Mouse (Mus musculus): ENCODE results near the gene Kansl1.

Kansl1 gene

GRCm38 (mm10) chr11:104468751-104469268 is at the start of gene Kansl1:
Gene Kansl1 (minus strand): TSS chr11:104468861.
- peak; percentile 38 for DNase-seq (ENCODE audit: low read depth, low spot score)

GRCm38 (mm10) chr11:104512436-104512835 is 43.8 kb upstream of the Kansl1 start:
- DNase-seq (ENCODE audit: low read depth, low spot score) = no peak

- peak; percentile 78 for DNase-seq (ENCODE audit: low read depth, low spot score)
These were observed 41.9 kb upstream of the Kansl1 start for GRCm38 (mm10) chr11:104510606-104511005.

GRCm38 (mm10) chr11:104508455-104508854 is 39.8 kb upstream of the Kansl1 start:
- DNase-seq (ENCODE audit: low read depth, low spot score) = no peak

GRCm38 (mm10) chr11:104488292-104488691 is 19.6 kb upstream of the Kansl1 start:
- no peak for DNase-seq (ENCODE audit: low read depth, low spot score)

GRCm38 (mm10) chr11:104481971-104482370 is 13.3 kb upstream of the Kansl1 start:
- no peak for DNase-seq (ENCODE audit: low read depth, low spot score)

GRCm38 (mm10) chr11:104479505-104479904 is 10.8 kb upstream of the Kansl1 start:
- DNase-seq (ENCODE audit: low read depth, low spot score) = peak; percentile 18

GRCm38 (mm10) chr11:104469371-104469835 is 742 bp upstream of the Kansl1 start:
- peak; percentile 97 for DNase-seq (ENCODE audit: low read depth, low spot score)

- DNase-seq (ENCODE audit: low read depth, low spot score) = no peak
These were observed 963 bp downstream of the Kansl1 start for GRCm38 (mm10) chr11:104467698-104468097.

GRCm38 (mm10) chr11:104461551-104461950 is 7.1 kb downstream of the Kansl1 start:
- peak; percentile 81 for DNase-seq (ENCODE audit: low read depth, low spot score)

- DNase-seq (ENCODE audit: low read depth, low spot score) = no peak
These were observed 9.0 kb downstream of the Kansl1 start for GRCm38 (mm10) chr11:104459671-104460070.

- no peak for DNase-seq (ENCODE audit: low read depth, low spot score)
These were observed 10.2 kb downstream of the Kansl1 start for GRCm38 (mm10) chr11:104458507-104458906.

GRCm38 (mm10) chr11:104452709-104453108 is 16.0 kb downstream of the Kansl1 start:
- no peak for DNase-seq (ENCODE audit: low read depth, low spot score)

GRCm38 (mm10) chr11:104451239-104451638 is 17.4 kb downstream of the Kansl1 start:
- DNase-seq (ENCODE audit: low read depth, low spot score) = peak; percentile 80

- peak; percentile 43 for DNase-seq (ENCODE audit: low read depth, low spot score)
These were observed 20.2 kb downstream of the Kansl1 start for GRCm38 (mm10) chr11:104448499-104448898.

GRCm38 (mm10) chr11:104445538-104445937 is 23.1 kb downstream of the Kansl1 start:
- no peak for DNase-seq (ENCODE audit: low read depth, low spot score)

- DNase-seq (ENCODE audit: low read depth, low spot score) = no peak
These were observed 23.6 kb downstream of the Kansl1 start for GRCm38 (mm10) chr11:104445044-104445443.

- no peak for DNase-seq (ENCODE audit: low read depth, low spot score)
These were observed 25.3 kb downstream of the Kansl1 start for GRCm38 (mm10) chr11:104443359-104443758.

- peak; percentile 99 for DNase-seq (ENCODE audit: low read depth, low spot score)
These were observed 26.1 kb downstream of the Kansl1 start for GRCm38 (mm10) chr11:104442333-104443136.

GRCm38 (mm10) chr11:104441475-104442332 is 27.0 kb downstream of the Kansl1 start:
- DNase-seq (ENCODE audit: low read depth, low spot score) = peak; percentile 91

GRCm38 (mm10) chr11:104440521-104441474 is 27.9 kb downstream of the Kansl1 start:
- DNase-seq (ENCODE audit: low read depth, low spot score) = peak; percentile 51
